Mouse (Mus musculus) myocyte (in vitro differentiated cells): Measurements from ENCODE around the gene Tbc1d21. TPM values are rescaled to one million over a fixed set of nuclear protein-coding genes. Genes with fewer than 3 reads are reported as not detected.

ENCODE experiments used
- H3K27me3 ChIP-seq: one replicate; pipeline ENCODE4 v1.6.1; 2011; ENCODE audit not compliant: control insufficient read depth, insufficient read depth, insufficient read length
- H3K36me3 ChIP-seq: one replicate; pipeline ENCODE4 v1.6.1; 2011; ENCODE audit not compliant: control insufficient read depth, insufficient read depth
- H3K4me2 ChIP-seq: one replicate; pipeline ENCODE4 v1.6.1; 2011; ENCODE audit warnings: low read depth, control low read depth
- H3K4me3 ChIP-seq: one replicate; pipeline ENCODE4 v1.5.1; 2011; ENCODE audit warnings: mild to moderate bottlenecking, control low read depth, moderate library complexity
- H3K79me2 ChIP-seq: one replicate; pipeline ENCODE4 v1.6.1; 2011; ENCODE audit not compliant: control insufficient read depth, insufficient read depth
- H3ac ChIP-seq: one replicate; pipeline ENCODE4 v1.6.1; 2011; ENCODE audit not compliant: control insufficient read depth, insufficient read length
- CEBPB ChIP-seq: IDR thresholded peaks from 2 replicates; pipeline ENCODE4 v1.6.1; 2011; ENCODE audit warnings: mild to moderate bottlenecking, moderate library complexity; ENCODE audit not compliant: poor library complexity, insufficient read depth, severe bottlenecking
- E2F4 ChIP-seq: IDR thresholded peaks from one replicate; pipeline ENCODE4 v1.6.1; 2011; ENCODE audit warnings: mild to moderate bottlenecking, control low read depth, moderate library complexity; ENCODE audit not compliant: insufficient read depth
- MAX ChIP-seq: IDR thresholded peaks from one replicate; pipeline ENCODE4 v1.6.1; 2011; ENCODE audit warnings: low read depth, mild to moderate bottlenecking, control low read depth
- MYOD1 ChIP-seq, 3 experiments: IDR thresholded peaks; one replicate each; pipeline ENCODE4 v1.6.1; 2011; ENCODE audit warnings: control low read depth in 2 of 3, low read depth in 2 of 3, mild to moderate bottlenecking in 2 of 3, moderate library complexity in 1 of 3; ENCODE audit not compliant: insufficient read length in 2 of 3, control insufficient read depth in 1 of 3
- MYOG ChIP-seq, 3 experiments: IDR thresholded peaks; one replicate each; pipeline ENCODE4 v1.6.1; 2011; ENCODE audit warnings: control low read depth in 2 of 3, low read depth in 2 of 3, mild to moderate bottlenecking in 2 of 3; ENCODE audit not compliant: insufficient read length in 2 of 3, control insufficient read depth in 1 of 3, insufficient read depth in 1 of 3
- POLR2A ChIP-seq: IDR thresholded peaks from one replicate; pipeline ENCODE4 v1.6.1; 2011; ENCODE audit warnings: low read depth, mild to moderate bottlenecking, control low read depth, moderate library complexity; ENCODE audit not compliant: insufficient read length
- POLR2AphosphoS2 ChIP-seq: IDR thresholded peaks from one replicate; pipeline ENCODE4 v1.6.1; 2011; ENCODE audit warnings: low read depth, control low read depth; ENCODE audit not compliant: insufficient read length
- REST ChIP-seq: IDR thresholded peaks from one replicate; pipeline ENCODE4 v1.6.1; 2011; ENCODE audit warnings: mild to moderate bottlenecking, control low read depth, moderate library complexity; ENCODE audit not compliant: insufficient read depth, insufficient read length
- SRF ChIP-seq: IDR thresholded peaks from one replicate; pipeline ENCODE4 v1.6.1; 2011; ENCODE audit warnings: low read depth; ENCODE audit not compliant: control insufficient read depth, insufficient read length
- TCF12 ChIP-seq: IDR thresholded peaks from one replicate; pipeline ENCODE4 v1.6.1; 2011; ENCODE audit warnings: mild to moderate bottlenecking, control low read depth; ENCODE audit not compliant: poor library complexity, insufficient read depth, severe bottlenecking
- TCF3 ChIP-seq: IDR thresholded peaks from one replicate; pipeline ENCODE4 v1.6.1; 2011; ENCODE audit warnings: low read depth, control low read depth; ENCODE audit not compliant: insufficient read length
- USF1 ChIP-seq: IDR thresholded peaks from one replicate; pipeline ENCODE4 v1.6.1; 2011; ENCODE audit warnings: low read depth, mild to moderate bottlenecking, control low read depth, moderate library complexity
- polyA plus RNA-seq: library from polyadenylated mRNA; unstranded; fragments of >200 nt; fragmentation: generic; extraction: Trizol; gene quantifications from one replicate; pipeline ENCODE4 v1.2.1, GENCODE M21; 2012; ENCODE audit warnings: missing spikeins

Tbc1d21 gene
- polyA plus RNA-seq, 1 experiment = 0.32 TPM

- Histone ChIP-seq H3K4me2 (no peak overlapping the region), H3K79me2 (no peaks in the 10 kb centered on the region), H3K4me3 (no peak overlapping the region), H3ac (no peak overlapping the region), H3K27me3 (no peaks in the 10 kb centered on the region), H3K36me3 (no peaks in the 10 kb centered on the region)
- TF ChIP-seq MYOD1 (IDR thresholded peaks at IDR 0.05; ENCODE audit: control insufficient read depth in 1 of 3, insufficient read length in 2 of 3, low read depth in 2 of 3) = no peak
- no peak for TF ChIP-seq POLR2AphosphoS2
- TF ChIP-seq TCF3 = no peak
- no peak for TF ChIP-seq SRF
- no peak for TF ChIP-seq TCF12
- no peak for TF ChIP-seq REST
- TF ChIP-seq MYOG (IDR thresholded peaks at IDR 0.05; ENCODE audit: control insufficient read depth in 1 of 3, insufficient read depth in 1 of 3, insufficient read length in 2 of 3, low read depth in 2 of 3) = no peak
- no peak for TF ChIP-seq E2F4
- no peak for TF ChIP-seq POLR2A
- no peak for TF ChIP-seq CEBPB
- no peak for TF ChIP-seq USF1
- TF ChIP-seq MAX = no peak
These were observed 22.5 kb downstream of the Tbc1d21 start for GRCm38 (mm10) chr9:58347795-58348194.

GRCm38 (mm10) chr9:58346498-58346897 lies 23.8 kb downstream of the Tbc1d21 start:
- Histone ChIP-seq H3K4me2 (no peak overlapping the region), H3K36me3 (no peaks in the 10 kb centered on the region), H3K79me2 (no peaks in the 10 kb centered on the region), H3K27me3 (no peaks in the 10 kb centered on the region), H3ac (no peak overlapping the region), H3K4me3 (no peak overlapping the region)
- TF ChIP-seq MAX = no peak
- no peak for TF ChIP-seq TCF12
- no peak for TF ChIP-seq TCF3
- TF ChIP-seq USF1 = no peak
- TF ChIP-seq MYOG (IDR thresholded peaks at IDR 0.05; ENCODE audit: control insufficient read depth in 1 of 3, insufficient read depth in 1 of 3, insufficient read length in 2 of 3, low read depth in 2 of 3) = no peak
- TF ChIP-seq MYOD1 (IDR thresholded peaks at IDR 0.05; ENCODE audit: control insufficient read depth in 1 of 3, insufficient read length in 2 of 3, low read depth in 2 of 3) = no peak
- TF ChIP-seq REST = no peak
- TF ChIP-seq CEBPB = no peak
- no peak for TF ChIP-seq POLR2A
- TF ChIP-seq SRF = no peak
- TF ChIP-seq E2F4 = no peak
- TF ChIP-seq POLR2AphosphoS2 = no peak

GRCm38 (mm10) chr9:58345963-58346362 lies 24.3 kb downstream of the Tbc1d21 start:
- Histone ChIP-seq H3K4me2 (no peak overlapping the region), H3K79me2 (no peaks in the 10 kb centered on the region)
- TF ChIP-seq SRF (no peak), POLR2A (no peak), TCF3 (no peak), USF1 (no peak), E2F4 (no peak), REST (no peak), TCF12 (no peak), CEBPB (no peak), POLR2AphosphoS2 (no peak), MYOG (IDR thresholded peaks at IDR 0.05; ENCODE audit: control insufficient read depth in 1 of 3, insufficient read depth in 1 of 3, insufficient read length in 2 of 3, low read depth in 2 of 3) (no peak), MYOD1 (IDR thresholded peaks at IDR 0.05; ENCODE audit: control insufficient read depth in 1 of 3, insufficient read length in 2 of 3, low read depth in 2 of 3) (no peak), MAX (no peak)

GRCm38 (mm10) chr9:58341795-58342194 lies 28.5 kb downstream of the Tbc1d21 start:
- no peak overlapping the region for H3K4me2 ChIP-seq
- no peaks in the 10 kb centered on the region for H3K36me3 ChIP-seq
- H3K79me2 ChIP-seq = no peaks in the 10 kb centered on the region
- no peaks in the 10 kb centered on the region for H3K27me3 ChIP-seq
- no peak overlapping the region for H3K4me3 ChIP-seq
- H3ac ChIP-seq = no peak overlapping the region
- TF ChIP-seq POLR2A (no peak), REST (no peak), E2F4 (no peak), MYOG (IDR thresholded peaks at IDR 0.05; ENCODE audit: control insufficient read depth in 1 of 3, insufficient read depth in 1 of 3, insufficient read length in 2 of 3, low read depth in 2 of 3) (no peak), POLR2AphosphoS2 (no peak), SRF (no peak), TCF3 (no peak), MYOD1 (IDR thresholded peaks at IDR 0.05; ENCODE audit: control insufficient read depth in 1 of 3, insufficient read length in 2 of 3, low read depth in 2 of 3) (no peak), MAX (no peak), TCF12 (no peak), USF1 (no peak), CEBPB (no peak)

More at GRCm38 (mm10) chr9:58345963-58346362, 24.3 kb downstream of the Tbc1d21 start:
- H3ac ChIP-seq = no peak overlapping the region
- H3K27me3 ChIP-seq = no peaks in the 10 kb centered on the region
- H3K36me3 ChIP-seq = no peaks in the 10 kb centered on the region
- H3K4me3 ChIP-seq = no peak overlapping the region
